Mouse (Mus musculus) ES-Bruce4 (cell line): ENCODE data around the gene Opa3. TPM values are rescaled to one million over a fixed set of nuclear protein-coding genes. Genes with fewer than 3 reads are reported as not detected.

Source experiments
- H3K27ac ChIP-seq: 2 replicates; pipeline ENCODE4 v1.5.1; 2012; ENCODE audit warnings: low read length, inconsistent platforms; ENCODE audit not compliant: insufficient read depth
- H3K27me3 ChIP-seq: 2 replicates; pipeline ENCODE4 v1.6.1; 2012; ENCODE audit warnings: mild to moderate bottlenecking, low read length, inconsistent platforms; ENCODE audit not compliant: control insufficient read depth, poor library complexity, insufficient read depth, severe bottlenecking
- H3K36me3 ChIP-seq: 2 replicates; pipeline ENCODE4 v1.6.1; 2012; ENCODE audit warnings: inconsistent platforms, mild to moderate bottlenecking, low read length, moderate library complexity; ENCODE audit not compliant: control insufficient read depth, poor library complexity, insufficient read depth, severe bottlenecking
- H3K4me1 ChIP-seq: one replicate; pipeline ENCODE4 v1.8.1; 2011; ENCODE audit warnings: low read length; ENCODE audit not compliant: control insufficient read depth, insufficient read depth
- H3K4me3 ChIP-seq: 2 replicates; pipeline ENCODE4 v1.5.1; 2011; ENCODE audit warnings: low read depth, mild to moderate bottlenecking, low read length
- H3K9ac ChIP-seq: 2 replicates; pipeline ENCODE4 v1.6.1; 2012; ENCODE audit warnings: low read depth, mild to moderate bottlenecking, inconsistent platforms; ENCODE audit not compliant: poor library complexity, severe bottlenecking
- H3K9me3 ChIP-seq: replicated peaks from 2 replicates; pipeline ENCODE4 v1.6.1; 2012; ENCODE audit warnings: mild to moderate bottlenecking, low read length, inconsistent platforms; ENCODE audit not compliant: control insufficient read depth, poor library complexity, insufficient read depth, severe bottlenecking
- CTCF ChIP-seq: IDR thresholded peaks from one replicate; pipeline ENCODE4 v1.8.1; 2011; ENCODE audit warnings: low read depth, low read length
- EP300 ChIP-seq: IDR thresholded peaks from 2 replicates; pipeline ENCODE4 v1.6.1; 2011; ENCODE audit warnings: low read depth, low read length; ENCODE audit not compliant: insufficient read depth
- POLR2A ChIP-seq: IDR thresholded peaks from one replicate; pipeline ENCODE4 v1.8.1; 2011; ENCODE audit warnings: low read length; ENCODE audit not compliant: insufficient read depth
- polyA plus RNA-seq: library from polyadenylated mRNA; stranded (reverse); fragments of >200 nt; gene quantifications from 2 replicates; pipeline ENCODE4 v1.2.4, GENCODE M21; 2011; ENCODE audit warnings: low read depth; ENCODE audit not compliant: missing spikeins, insufficient read depth, insufficient read length

The Opa3 gene
- polyA plus RNA-seq, 1 experiment: 22.3 TPM

- peak overlapping the region; percentile 22 for H3K4me3 ChIP-seq
Observed at GRCm38 (mm10) chr7:19202065-19202850, 25.9 kb upstream of the Opa3 start.

GRCm38 (mm10) chr7:19208201-19208910 is 19.8 kb upstream of the Opa3 start:
- TF ChIP-seq EP300: no peak
- TF ChIP-seq POLR2A: no peak
- no peak for TF ChIP-seq CTCF
- Histone ChIP-seq H3K9ac (no peak overlapping the region; the same call in 1 of the 2 replicates), H3K27me3 (no peaks in the 10 kb centered on the region), H3K4me1 (peaks cover 2% of the 10 kb centered on the region), H3K27ac (no peak overlapping the region), H3K4me3 (peak overlapping the region; percentile 35), H3K36me3 (no peaks in the 10 kb centered on the region), H3K9me3 (no peaks in the 10 kb centered on the region)

More at GRCm38 (mm10) chr7:19202065-19202850, 25.9 kb upstream of the Opa3 start:
- Histone ChIP-seq H3K27me3 (no peaks in the 10 kb centered on the region), H3K36me3 (no peaks in the 10 kb centered on the region), H3K27ac (peak overlapping the region; percentile 88), H3K9me3 (no peaks in the 10 kb centered on the region), H3K4me1 (peaks cover 5% of the 10 kb centered on the region), H3K9ac (peak overlapping the region; percentile 15; the same call in 1 of the 2 replicates)
- TF ChIP-seq EP300 (no peak), POLR2A (no peak), CTCF (no peak)

- no peaks in the 10 kb centered on the region for H3K36me3 ChIP-seq
- no peak overlapping the region for H3K27ac ChIP-seq
- TF ChIP-seq EP300: no peak
- peak; percentile 12 for TF ChIP-seq CTCF
- TF ChIP-seq POLR2A: no peak
- H3K4me3 ChIP-seq: no peak overlapping the region
- H3K27me3 ChIP-seq: no peaks in the 10 kb centered on the region
- H3K9ac ChIP-seq: no peak overlapping the region; the same call in 1 of the 2 replicates
- no peaks in the 10 kb centered on the region for H3K9me3 ChIP-seq
- H3K4me1 ChIP-seq: peaks cover 2% of the 10 kb centered on the region
Observed at GRCm38 (mm10) chr7:19208944-19209472, 19.1 kb upstream of the Opa3 start.

GRCm38 (mm10) chr7:19209494-19209893 is 18.6 kb upstream of the Opa3 start:
- Histone ChIP-seq H3K4me3 (no peak overlapping the region), H3K4me1 (peaks cover 2% of the 10 kb centered on the region), H3K27me3 (no peaks in the 10 kb centered on the region), H3K36me3 (no peaks in the 10 kb centered on the region), H3K9ac (no peak overlapping the region), H3K9me3 (no peaks in the 10 kb centered on the region), H3K27ac (no peak overlapping the region)
- TF ChIP-seq CTCF (no peak), POLR2A (no peak), EP300 (no peak)

- no peak for TF ChIP-seq POLR2A
- TF ChIP-seq CTCF: peak; percentile 47
- TF ChIP-seq EP300: no peak
Observed at GRCm38 (mm10) chr7:19210010-19210409, 18.1 kb upstream of the Opa3 start.

More at GRCm38 (mm10) chr7:19210010-19210409, 18.1 kb upstream of the Opa3 start:
- Histone ChIP-seq H3K9ac (no peak overlapping the region), H3K9me3 (no peaks in the 10 kb centered on the region), H3K4me1 (peaks cover 2% of the 10 kb centered on the region), H3K27me3 (no peaks in the 10 kb centered on the region), H3K27ac (no peak overlapping the region), H3K36me3 (no peaks in the 10 kb centered on the region), H3K4me3 (no peak overlapping the region)
